Mouse (Mus musculus): ENCODE measurements around the gene Tdrkh. TPM values are rescaled to one million over a fixed set of nuclear protein-coding genes. Genes with fewer than 3 reads are reported as not detected.

Tdrkh gene
- 45.8 and 53.5 TPM in 2 replicates for polyA plus RNA-seq (2014; fragmentation: Nextera tagmentation; extraction: Ambion mirVana)

- peak within 1 kb of the TSS; percentile 92 for H3K4me2 ChIP-seq (replicated peaks)
- 6% methylated on average over 52 of the region's 52 CpGs for WGBS
- peak; percentile 98 for DNase-seq (ENCODE audit: low spot score)
Observed at GRCm38 (mm10) chr3:94413031-94413679, at the start of gene Tdrkh. Gene Tdrkh (plus strand): TSS chr3:94413273.

GRCm38 (mm10) chr3:94363291-94364153, 49.6 kb upstream of the Tdrkh start:
- peak; percentile 69 for ATAC-seq (ENCODE audit: low FRiP score)
- H3K27me3 ChIP-seq (ENCODE audit: control insufficient read depth, insufficient read depth, low read length), result 0 out of 2 replicates have a peak, but pooled peaks cover 4% of the 10 kb centered on the region
- WGBS, result 6% methylated on average over 85 of the region's 97 CpGs

More at GRCm38 (mm10) chr3:94413031-94413679, at the start of gene Tdrkh:
- H3K9ac ChIP-seq, result peak within 1 kb of the TSS; percentile 81
- H3K4me3 ChIP-seq (replicated peaks; ENCODE audit: low read length), result peak within 1 kb of the TSS; percentile 76
- H3K9me3 ChIP-seq (ENCODE audit: control insufficient read depth, low read length), result no peaks in the 10 kb centered on the region
- peak within 1 kb of the TSS; percentile 73 for H3K27ac ChIP-seq
- H3K27me3 ChIP-seq (ENCODE audit: control insufficient read depth, insufficient read depth, low read length), result no peaks in the 10 kb centered on the region
- H3K4me1 ChIP-seq (replicated peaks; ENCODE audit: control insufficient read depth, insufficient read depth, low read length), result peaks cover 16% of the 10 kb centered on the region
- peak; percentile 99 for ATAC-seq (ENCODE audit: low FRiP score)
- H3K36me3 ChIP-seq (replicated peaks; ENCODE audit: control insufficient read depth, insufficient read depth), result no peaks in the 10 kb centered on the region

GRCm38 (mm10) chr3:94364154-94364526, 48.9 kb upstream of the Tdrkh start:
- Histone ChIP-seq H3K9ac (peak overlapping the region; percentile 87), H3K4me2 (replicated peaks) (peak overlapping the region; percentile 94), H3K27me3 (ENCODE audit: control insufficient read depth, insufficient read depth, low read length) (0 out of 2 replicates have a peak, but pooled peaks cover 4% of the 10 kb centered on the region), H3K27ac (peak overlapping the region; percentile 51; the same call in 1 of the 2 replicates), H3K9me3 (ENCODE audit: control insufficient read depth, low read length) (no peaks in the 10 kb centered on the region), H3K4me3 (replicated peaks; ENCODE audit: low read length) (peak overlapping the region; percentile 60), H3K36me3 (replicated peaks; ENCODE audit: control insufficient read depth, insufficient read depth) (no peaks in the 10 kb centered on the region), H3K4me1 (replicated peaks; ENCODE audit: control insufficient read depth, insufficient read depth, low read length) (peaks cover 4% of the 10 kb centered on the region; the same call in 1 of the 2 replicates)
- peak; percentile 18 for ATAC-seq (ENCODE audit: low FRiP score)
- WGBS, result 4% methylated on average over 23 of the region's 23 CpGs
- peak; percentile 25 for DNase-seq (ENCODE audit: low spot score)

More at GRCm38 (mm10) chr3:94363291-94364153, 49.6 kb upstream of the Tdrkh start:
- no peaks in the 10 kb centered on the region for H3K9me3 ChIP-seq (ENCODE audit: control insufficient read depth, low read length)
- peak overlapping the region; percentile 94 for H3K4me2 ChIP-seq (replicated peaks)
- H3K9ac ChIP-seq, result peak overlapping the region; percentile 87
- peak overlapping the region; percentile 51 for H3K27ac ChIP-seq
- peaks cover 4% of the 10 kb centered on the region; the same call in 1 of the 2 replicates for H3K4me1 ChIP-seq (replicated peaks; ENCODE audit: control insufficient read depth, insufficient read depth, low read length)
- H3K36me3 ChIP-seq (replicated peaks; ENCODE audit: control insufficient read depth, insufficient read depth), result no peaks in the 10 kb centered on the region
- peak; percentile 52 for DNase-seq (ENCODE audit: low spot score)
- peak overlapping the region; percentile 60 for H3K4me3 ChIP-seq (replicated peaks; ENCODE audit: low read length)

GRCm38 (mm10) chr3:94366761-94367160, 46.3 kb upstream of the Tdrkh start:
- H3K36me3 ChIP-seq (replicated peaks; ENCODE audit: control insufficient read depth, insufficient read depth), result no peaks in the 10 kb centered on the region
- peaks cover 8% of the 10 kb centered on the region; the same call in 1 of the 2 replicates for H3K4me1 ChIP-seq (replicated peaks; ENCODE audit: control insufficient read depth, insufficient read depth, low read length)
- 17% methylated on average over 3 of the region's 3 CpGs for WGBS
- H3K4me2 ChIP-seq (replicated peaks), result no peak overlapping the region
- H3K27me3 ChIP-seq (ENCODE audit: control insufficient read depth, insufficient read depth, low read length), result 0 out of 2 replicates have a peak, but pooled peaks cover 4% of the 10 kb centered on the region
- no peaks in the 10 kb centered on the region for H3K9me3 ChIP-seq (ENCODE audit: control insufficient read depth, low read length)
- H3K27ac ChIP-seq, result no peak overlapping the region
- H3K9ac ChIP-seq, result no peak overlapping the region
- DNase-seq (ENCODE audit: low spot score) (peak; percentile 87), ATAC-seq (ENCODE audit: low FRiP score) (0 out of 2 replicates have a peak, but pooled peaks have one; percentile 35)
- H3K4me3 ChIP-seq (replicated peaks; ENCODE audit: low read length), result no peak overlapping the region

DNA sequence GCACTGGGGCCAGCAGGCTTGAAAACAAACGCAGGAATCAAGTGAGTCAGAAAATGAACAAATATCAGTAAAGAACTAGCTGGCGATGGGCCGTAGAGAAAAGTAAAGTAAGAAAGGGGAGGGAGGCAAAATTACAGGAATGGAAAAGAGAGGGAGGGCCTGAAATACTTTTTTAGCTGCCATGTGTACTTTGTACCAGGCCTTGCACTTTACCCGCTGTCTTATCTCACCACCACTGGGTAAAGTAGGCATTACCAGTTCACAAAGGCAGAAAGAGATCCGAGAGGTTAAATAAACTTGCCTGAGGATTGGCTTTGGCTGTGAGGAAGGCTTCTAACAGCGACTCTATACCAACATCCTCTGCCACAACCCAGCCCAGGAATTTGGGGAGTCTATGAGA, 45.6 kb upstream of the Tdrkh start:
- WGBS, result 84% methylated on average over 6 of the region's 6 CpGs

GRCm38 (mm10) chr3:94368631-94369030, 44.4 kb upstream of the Tdrkh start:
- no peak for ATAC-seq (ENCODE audit: low FRiP score)
- peaks cover 13% of the 10 kb centered on the region; the same call in 1 of the 2 replicates for H3K4me1 ChIP-seq (replicated peaks; ENCODE audit: control insufficient read depth, insufficient read depth, low read length)
- H3K27ac ChIP-seq, result no peak overlapping the region
- no peak for DNase-seq (ENCODE audit: low spot score)
- H3K36me3 ChIP-seq (replicated peaks; ENCODE audit: control insufficient read depth, insufficient read depth), result no peaks in the 10 kb centered on the region
- H3K9me3 ChIP-seq (ENCODE audit: control insufficient read depth, low read length), result no peaks in the 10 kb centered on the region
- H3K4me2 ChIP-seq (replicated peaks), result no peak overlapping the region
- H3K4me3 ChIP-seq (replicated peaks; ENCODE audit: low read length), result no peak overlapping the region
- 73% methylated on average over 6 of the region's 6 CpGs for WGBS
- H3K9ac ChIP-seq, result no peak overlapping the region
- no peaks in the 10 kb centered on the region for H3K27me3 ChIP-seq (ENCODE audit: control insufficient read depth, insufficient read depth, low read length)

More for the DNA sequence above, 45.6 kb upstream of the Tdrkh start:
- Histone ChIP-seq H3K27ac (no peak overlapping the region), H3K4me1 (replicated peaks; ENCODE audit: control insufficient read depth, insufficient read depth, low read length) (peaks cover 8% of the 10 kb centered on the region; the same call in 1 of the 2 replicates), H3K4me3 (replicated peaks; ENCODE audit: low read length) (no peak overlapping the region), H3K9ac (no peak overlapping the region), H3K4me2 (replicated peaks) (no peak overlapping the region), H3K27me3 (ENCODE audit: control insufficient read depth, insufficient read depth, low read length) (0 out of 2 replicates have a peak, but pooled peaks cover 4% of the 10 kb centered on the region), H3K9me3 (ENCODE audit: control insufficient read depth, low read length) (no peaks in the 10 kb centered on the region), H3K36me3 (replicated peaks; ENCODE audit: control insufficient read depth, insufficient read depth) (no peaks in the 10 kb centered on the region)
- no peak for ATAC-seq (ENCODE audit: low FRiP score)
- DNase-seq (ENCODE audit: low spot score), result peak; percentile 18

- ATAC-seq (ENCODE audit: low FRiP score) (no peak), DNase-seq (ENCODE audit: low spot score) (no peak)
- H3K4me1 ChIP-seq (replicated peaks; ENCODE audit: control insufficient read depth, insufficient read depth, low read length), result peaks cover 13% of the 10 kb centered on the region; the same call in 1 of the 2 replicates
- H3K27ac ChIP-seq, result no peak overlapping the region
- no peaks in the 10 kb centered on the region for H3K36me3 ChIP-seq (replicated peaks; ENCODE audit: control insufficient read depth, insufficient read depth)
- H3K9me3 ChIP-seq (ENCODE audit: control insufficient read depth, low read length), result no peaks in the 10 kb centered on the region
- no peaks in the 10 kb centered on the region for H3K27me3 ChIP-seq (ENCODE audit: control insufficient read depth, insufficient read depth, low read length)
- H3K4me3 ChIP-seq (replicated peaks; ENCODE audit: low read length), result no peak overlapping the region
- WGBS, result 64% methylated on average over 2 of the region's 2 CpGs
- H3K4me2 ChIP-seq (replicated peaks), result no peak overlapping the region
- no peak overlapping the region for H3K9ac ChIP-seq
Observed at GRCm38 (mm10) chr3:94369709-94370108, 43.4 kb upstream of the Tdrkh start.

DNA sequence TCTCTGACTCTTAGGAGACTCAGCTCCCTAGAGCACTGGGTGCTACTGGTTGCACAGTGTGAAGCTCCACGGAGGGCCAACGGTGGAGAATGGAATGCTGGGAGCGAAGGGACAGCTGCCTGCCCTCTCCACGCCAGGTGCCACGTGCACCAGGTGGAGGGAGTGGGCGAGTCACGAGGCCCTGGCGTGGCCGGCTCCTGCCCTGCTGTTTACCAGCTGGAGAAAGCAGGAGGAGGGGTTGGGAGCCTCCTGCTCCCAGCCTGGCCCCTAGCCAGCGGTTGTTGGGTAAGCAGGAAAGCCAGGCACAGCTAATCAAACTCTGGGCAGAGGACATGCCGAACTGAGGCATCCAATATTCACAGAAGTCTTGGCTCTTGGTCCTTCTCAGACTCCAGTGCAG, 41.4 kb upstream of the Tdrkh start:
- Histone ChIP-seq H3K9me3 (ENCODE audit: control insufficient read depth, low read length) (no peaks in the 10 kb centered on the region), H3K4me1 (replicated peaks; ENCODE audit: control insufficient read depth, insufficient read depth, low read length) (peaks cover 13% of the 10 kb centered on the region; the same call in 1 of the 2 replicates), H3K4me2 (replicated peaks) (peak overlapping the region; percentile 37), H3K4me3 (replicated peaks; ENCODE audit: low read length) (no peak overlapping the region), H3K36me3 (replicated peaks; ENCODE audit: control insufficient read depth, insufficient read depth) (no peaks in the 10 kb centered on the region), H3K9ac (no peak overlapping the region), H3K27me3 (ENCODE audit: control insufficient read depth, insufficient read depth, low read length) (no peaks in the 10 kb centered on the region), H3K27ac (no peak overlapping the region)
- ATAC-seq (ENCODE audit: low FRiP score), result peak; percentile 35
- 6% methylated on average over 11 of the region's 11 CpGs for WGBS
- DNase-seq (ENCODE audit: low spot score), result peak; percentile 64

- DNase-seq (ENCODE audit: low spot score) (no peak), ATAC-seq (ENCODE audit: low FRiP score) (no peak)
- Histone ChIP-seq H3K4me3 (replicated peaks; ENCODE audit: low read length) (no peak overlapping the region), H3K9ac (no peak overlapping the region), H3K27me3 (ENCODE audit: control insufficient read depth, insufficient read depth, low read length) (no peaks in the 10 kb centered on the region), H3K4me2 (replicated peaks) (peak overlapping the region; percentile 37), H3K27ac (no peak overlapping the region), H3K4me1 (replicated peaks; ENCODE audit: control insufficient read depth, insufficient read depth, low read length) (peaks cover 13% of the 10 kb centered on the region; the same call in 1 of the 2 replicates), H3K36me3 (replicated peaks; ENCODE audit: control insufficient read depth, insufficient read depth) (no peaks in the 10 kb centered on the region), H3K9me3 (ENCODE audit: control insufficient read depth, low read length) (no peaks in the 10 kb centered on the region)
- WGBS, result 0% methylated on average over 3 of the region's 3 CpGs
Observed at GRCm38 (mm10) chr3:94372038-94372437, 41.0 kb upstream of the Tdrkh start.

All from hindbrain, embryonic 14.5 days (tissue).